Mouse (Mus musculus) heart, adult 2 months (tissue): Measurements from ENCODE around the gene Gm21962.

Source experiments
- CTCF ChIP-seq: fragments of 200-600 bp; IDR thresholded peaks from 2 replicates; pipeline ENCODE4 v1.8.1; 2022; ENCODE audit warnings: antibody characterized with exemption, mild to moderate bottlenecking, moderate library complexity
- EP300 ChIP-seq: fragments of 200-500 bp; IDR thresholded peaks from 2 replicates; pipeline ENCODE4 v1.6.1; 2011; ENCODE audit warnings: low read depth, low read length, control low read depth; ENCODE audit not compliant: insufficient read depth
- POLR2A ChIP-seq: fragments of 200-500 bp; IDR thresholded peaks from 2 replicates; pipeline ENCODE4 v1.6.1; 2011; ENCODE audit warnings: mild to moderate bottlenecking, low read depth, low read length, control low read depth; ENCODE audit not compliant: insufficient read depth

DNA sequence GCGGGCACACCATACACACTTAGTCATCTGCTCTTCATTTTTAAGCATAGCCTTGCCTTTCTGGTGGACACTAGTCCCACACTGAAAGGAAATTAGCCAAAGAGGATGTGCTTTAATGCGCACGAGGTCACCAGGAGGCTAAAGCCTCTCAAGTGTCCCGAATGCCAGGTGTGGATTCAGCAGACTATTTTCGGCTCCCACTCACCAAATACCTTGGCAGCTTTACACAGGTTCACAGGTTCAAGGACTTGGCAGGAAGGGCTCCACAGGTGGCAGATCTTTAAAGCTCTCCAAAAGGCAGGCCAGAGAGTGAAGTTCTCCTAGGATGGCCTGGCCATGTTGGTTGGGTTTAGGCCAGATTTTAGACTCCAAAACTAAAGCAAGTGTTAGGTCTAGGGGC is 30.1 kb upstream of the Gm21962 start:
- TF ChIP-seq POLR2A: no peak
- no peak for TF ChIP-seq EP300
- TF ChIP-seq CTCF: no peak
